Mouse (Mus musculus): Measurements from ENCODE around the gene Elk4.

Gene Elk4

GRCm38 (mm10) chr1:132016691-132017090 is 9.3 kb downstream of the Elk4 start:
- DNase-seq (ENCODE audit: low spot score) = no peak

- no peak for DNase-seq (ENCODE audit: low spot score)
These were observed 12.5 kb downstream of the Elk4 start for GRCm38 (mm10) chr1:132019876-132020275.

GRCm38 (mm10) chr1:132022107-132022506 is 14.7 kb downstream of the Elk4 start:
- DNase-seq (ENCODE audit: low spot score) = no peak

GRCm38 (mm10) chr1:132026925-132027646 is 19.7 kb downstream of the Elk4 start:
- no peak for DNase-seq (ENCODE audit: low spot score)

GRCm38 (mm10) chr1:132027978-132028377 is 20.6 kb downstream of the Elk4 start:
- no peak for DNase-seq (ENCODE audit: low spot score)

- no peak for DNase-seq (ENCODE audit: low spot score)
These were observed 21.0 kb downstream of the Elk4 start for GRCm38 (mm10) chr1:132028413-132028812.

- no peak for DNase-seq (ENCODE audit: low spot score)
These were observed 23.2 kb downstream of the Elk4 start for GRCm38 (mm10) chr1:132030574-132030973.

GRCm38 (mm10) chr1:132032172-132032571 is 24.8 kb downstream of the Elk4 start:
- no peak for DNase-seq (ENCODE audit: low spot score)

- DNase-seq (ENCODE audit: low spot score) = no peak
These were observed 30.3 kb downstream of the Elk4 start for GRCm38 (mm10) chr1:132037746-132038145.

- DNase-seq (ENCODE audit: low spot score) = no peak
These were observed 31.3 kb downstream of the Elk4 start for GRCm38 (mm10) chr1:132038753-132039152.

- DNase-seq (ENCODE audit: low spot score) = no peak
These were observed 32.8 kb downstream of the Elk4 start for GRCm38 (mm10) chr1:132040201-132040621.

- no peak for DNase-seq (ENCODE audit: low spot score)
These were observed 36.4 kb downstream of the Elk4 start for GRCm38 (mm10) chr1:132043759-132044158.

GRCm38 (mm10) chr1:132046143-132046735 is 38.8 kb downstream of the Elk4 start:
- peak; percentile 82 for DNase-seq (ENCODE audit: low spot score)

GRCm38 (mm10) chr1:132051746-132052145 is 44.3 kb downstream of the Elk4 start:
- no peak for DNase-seq (ENCODE audit: low spot score)

GRCm38 (mm10) chr1:132054387-132054786 is 47.0 kb downstream of the Elk4 start:
- no peak for DNase-seq (ENCODE audit: low spot score)

- no peak for DNase-seq (ENCODE audit: low spot score)
These were observed 47.8 kb downstream of the Elk4 start for GRCm38 (mm10) chr1:132055054-132055664.

- DNase-seq (ENCODE audit: low spot score) = no peak
These were observed 51.2 kb downstream of the Elk4 start for GRCm38 (mm10) chr1:132058558-132058957.

GRCm38 (mm10) chr1:132060036-132060769 is 52.8 kb downstream of the Elk4 start:
- DNase-seq (ENCODE audit: low spot score) = no peak

- no peak for DNase-seq (ENCODE audit: low spot score)
These were observed 54.5 kb downstream of the Elk4 start for GRCm38 (mm10) chr1:132061750-132062541.

GRCm38 (mm10) chr1:132063096-132063495 is 55.7 kb downstream of the Elk4 start:
- no peak for DNase-seq (ENCODE audit: low spot score)

GRCm38 (mm10) chr1:132065001-132065400 is 57.6 kb downstream of the Elk4 start:
- DNase-seq (ENCODE audit: low spot score) = no peak
